8 mouse cellular contexts compared by ENCODE assay signal in the genomic region with DNA sequence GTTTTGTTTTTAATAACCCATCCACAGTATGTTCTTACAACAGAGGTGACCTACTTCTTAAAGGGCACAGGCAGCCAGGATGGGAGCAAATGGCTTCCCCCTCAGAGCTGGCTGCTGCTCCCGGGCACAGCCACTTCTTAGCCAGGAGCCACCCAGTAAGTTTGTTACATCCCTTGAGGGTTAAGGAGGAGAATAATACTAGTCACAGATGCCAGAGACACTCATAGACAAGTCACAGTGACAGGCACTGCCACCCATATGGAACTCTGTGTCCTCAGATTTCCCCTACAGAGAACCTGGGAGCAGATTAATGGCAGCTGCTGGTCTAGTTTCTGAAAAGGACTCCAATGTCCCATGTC. TPM values are rescaled to one million over a fixed set of nuclear protein-coding genes. Genes with fewer than 3 reads are reported as not detected.
DNase-seq lines count a peak whose midpoint lies in the region; ATAC-seq and TF ChIP-seq lines count a peak whose summit lies in the region.

No protein-coding gene starts in this region.

- H3K9me3 ChIP-seq in kidney, embryonic 14.5 days (ENCODE audit: control insufficient read depth, low read length), result no peaks in the 10 kb centered on the region
- H3K9me3 ChIP-seq in hindbrain, embryonic 11.5 days (ENCODE audit: control insufficient read depth, low read length), result no peaks in the 10 kb centered on the region
- no peaks in the 10 kb centered on the region for H3K9me3 ChIP-seq in midbrain, embryonic 12.5 days

- peak overlapping the region; percentile 100 for H3K27ac ChIP-seq in kidney, embryonic 14.5 days (ENCODE audit: low read depth, low read length)
- H3K27ac ChIP-seq in bone marrow macrophage, adult 2 months (ENCODE audit: insufficient read depth, low read depth, low read length), result peak overlapping the region; percentile 100
- peak overlapping the region; percentile 99 for H3K27ac ChIP-seq in hindbrain, embryonic 11.5 days (ENCODE audit: low read depth, low read length)
- peak overlapping the region; percentile 100 for H3K27ac ChIP-seq in midbrain, embryonic 12.5 days (replicated peaks)

- no peaks in the 10 kb centered on the region; the same call in 1 of the 2 replicates for H3K27me3 ChIP-seq in kidney, embryonic 14.5 days (ENCODE audit: control insufficient read depth, insufficient read depth, low read length)
- H3K27me3 ChIP-seq in hindbrain, embryonic 11.5 days (ENCODE audit: control insufficient read depth, insufficient read depth, low read length), result no peaks in the 10 kb centered on the region
- no peaks in the 10 kb centered on the region for H3K27me3 ChIP-seq in midbrain, embryonic 12.5 days

- ATAC-seq in kidney, embryonic 14.5 days (ENCODE audit: low FRiP score, low TSS enrichment), result no peak; the same call in 1 of the 2 replicates
- peak; percentile 6; the same call in 1 of the 2 replicates for ATAC-seq in hindbrain, embryonic 11.5 days (ENCODE audit: low FRiP score)
- peak; percentile 5; the same call in 1 of the 2 replicates for ATAC-seq in midbrain, embryonic 12.5 days (ENCODE audit: low FRiP score, low read depth)

- 0 out of 2 replicates have a peak overlapping the region, but pooled peaks have one; percentile 0 for H3K4me3 ChIP-seq in kidney, embryonic 14.5 days (ENCODE audit: low read length)
- H3K4me3 ChIP-seq in bone marrow macrophage, adult 2 months (ENCODE audit: insufficient read depth, low read length), result peak overlapping the region; percentile 60
- no peak overlapping the region for H3K4me3 ChIP-seq in hindbrain, embryonic 11.5 days (ENCODE audit: low read depth, low read length)
- 0 out of 2 replicates have a peak overlapping the region, but pooled peaks have one; percentile 28 for H3K4me3 ChIP-seq in midbrain, embryonic 12.5 days

- peaks cover 20% of the 10 kb centered on the region; the same call in 1 of the 2 replicates for H3K4me1 ChIP-seq in kidney, embryonic 14.5 days (ENCODE audit: control insufficient read depth, insufficient read depth, low read length)
- H3K4me1 ChIP-seq in bone marrow macrophage, adult 2 months (ENCODE audit: control insufficient read depth, insufficient read depth, low read length), result peaks cover 33% of the 10 kb centered on the region
- H3K4me1 ChIP-seq in hindbrain, embryonic 11.5 days (replicated peaks; ENCODE audit: control insufficient read depth, insufficient read depth, low read length), result peaks cover 18% of the 10 kb centered on the region
- H3K4me1 ChIP-seq in midbrain, embryonic 12.5 days, result peaks cover 36% of the 10 kb centered on the region

- H3K9ac ChIP-seq in kidney, embryonic 14.5 days (ENCODE audit: low read depth, low read length), result peak overlapping the region; percentile 57; the same call in 1 of the 2 replicates
- peak overlapping the region; percentile 60; the same call in 1 of the 2 replicates for H3K9ac ChIP-seq in hindbrain, embryonic 11.5 days (ENCODE audit: low read depth, low read length)
- no peak overlapping the region for H3K9ac ChIP-seq in midbrain, embryonic 12.5 days (replicated peaks)

- no peak for TF ChIP-seq POLR2A in bone marrow macrophage, adult 2 months (IDR thresholded peaks at IDR 0.05; ENCODE audit: borderline replicate concordance, low read depth, low read length)

- H3K4me2 ChIP-seq in kidney, embryonic 14.5 days (replicated peaks; ENCODE audit: low read depth, low read length), result peak overlapping the region; percentile 43
- no peak overlapping the region for H3K4me2 ChIP-seq in hindbrain, embryonic 11.5 days (replicated peaks; ENCODE audit: low read depth, low read length)
- 0 out of 2 replicates have a peak overlapping the region, but pooled peaks have one; percentile 54 for H3K4me2 ChIP-seq in midbrain, embryonic 12.5 days (replicated peaks)

- 10% methylated on average over 1 of the region's 1 CpGs for WGBS in kidney, embryonic 14.5 days
- 50% methylated on average over 1 of the region's 1 CpGs for WGBS in hindbrain, embryonic 11.5 days
- WGBS in midbrain, embryonic 12.5 days, result 32% methylated on average over 1 of the region's 1 CpGs

- no peak for TF ChIP-seq CTCF in bone marrow macrophage, adult 2 months (IDR thresholded peaks at IDR 0.05; ENCODE audit: low read depth, low read length)

- H3K36me3 ChIP-seq in kidney, embryonic 14.5 days (ENCODE audit: control insufficient read depth, insufficient read depth, low read length), result peaks cover 4% of the 10 kb centered on the region; the same call in 1 of the 2 replicates
- no peaks in the 10 kb centered on the region for H3K36me3 ChIP-seq in hindbrain, embryonic 11.5 days (ENCODE audit: control insufficient read depth, insufficient read depth, low read length)
- no peaks in the 10 kb centered on the region for H3K36me3 ChIP-seq in midbrain, embryonic 12.5 days

- no peak for DNase-seq in kidney, adult 18-20 months
- DNase-seq in hindbrain, embryonic 11.5 days (ENCODE audit: low spot score), result no peak
- DNase-seq in adrenal gland, adult 8-10 months, result no peak
- no peak for DNase-seq in layer of hippocampus, postnatal 25 days (ENCODE audit: extremely low spot score in 1 of 2, low spot score in 1 of 2)
- no peak for DNase-seq in adrenal gland, postnatal 25 days

RNA-seq across cellular contexts. Expression of a gene that starts 2.6 kb away (rescaled TPM):
- polyA plus RNA-seq in kidney, embryonic 14.5 days (2014; fragmentation: Nextera tagmentation; extraction: Ambion mirVana), result 715 and 1,051 TPM in 2 replicates
- 808 and 810 TPM in 2 replicates for polyA plus RNA-seq in bone marrow macrophage, adult 2 months (2012; ENCODE audit: insufficient read depth, insufficient read length, missing spikeins)
- polyA plus RNA-seq in hindbrain, embryonic 11.5 days (2014; fragmentation: Nextera tagmentation; extraction: Ambion mirVana), result 1,074 and 1,099 TPM in 2 replicates
- 1,111 and 1,158 TPM in 2 replicates for polyA plus RNA-seq in midbrain, embryonic 12.5 days (2016; fragmentation: Nextera tagmentation; extraction: Ambion mirVana)
- total RNA-seq in adrenal gland, adult 8-10 months (2022), result 1,000 to 10,000 TPM; 1,164 to 1,564 (median 1,502) TPM
- 100 to 1,000 TPM; 775 to 848 TPM for total RNA-seq in layer of hippocampus, postnatal 25 days (2021)
- 1,462 and 1,631 TPM in 2 replicates for total RNA-seq in adrenal gland, postnatal 25 days (2021)

RNA-seq across cellular contexts. Expression of a gene that starts 3.5 kb away (rescaled TPM):
- polyA plus RNA-seq in kidney, embryonic 14.5 days (2014; fragmentation: Nextera tagmentation; extraction: Ambion mirVana), result 0.16 and 0.41 TPM in 2 replicates
- not detected in 2 replicates for polyA plus RNA-seq in bone marrow macrophage, adult 2 months (2012; ENCODE audit: insufficient read depth, insufficient read length, missing spikeins)
- polyA plus RNA-seq in hindbrain, embryonic 11.5 days (2014; fragmentation: Nextera tagmentation; extraction: Ambion mirVana), result 0.59 TPM in 1 of 2 replicates, not detected in the other
- 0.43 and 0.68 TPM in 2 replicates for polyA plus RNA-seq in midbrain, embryonic 12.5 days (2016; fragmentation: Nextera tagmentation; extraction: Ambion mirVana)
- under 1 TPM in 3 of 4 experiments, not detected in 1; 0.41 to 0.48 (median 0.45) TPM for total RNA-seq in adrenal gland, adult 8-10 months (2022)
- under 1 TPM in 1 of 2 experiments, not detected in 1; 0.37 TPM for total RNA-seq in layer of hippocampus, postnatal 25 days (2021)
- not detected in 2 replicates for total RNA-seq in adrenal gland, postnatal 25 days (2021)

RNA-seq across cellular contexts. Expression of a gene that starts 41.3 kb away (rescaled TPM):
- polyA plus RNA-seq in kidney, embryonic 14.5 days (2014; fragmentation: Nextera tagmentation; extraction: Ambion mirVana), result 7.7 and 14.4 TPM in 2 replicates
- 13.1 and 18.4 TPM in 2 replicates for polyA plus RNA-seq in bone marrow macrophage, adult 2 months (2012; ENCODE audit: insufficient read depth, insufficient read length, missing spikeins)
- 10.4 and 12.5 TPM in 2 replicates for polyA plus RNA-seq in hindbrain, embryonic 11.5 days (2014; fragmentation: Nextera tagmentation; extraction: Ambion mirVana)
- polyA plus RNA-seq in midbrain, embryonic 12.5 days (2016; fragmentation: Nextera tagmentation; extraction: Ambion mirVana), result 14.8 and 16.4 TPM in 2 replicates
- total RNA-seq in adrenal gland, adult 8-10 months (2022), result 10 to 100 TPM; 19.1 to 22.1 (median 19.9) TPM
- total RNA-seq in layer of hippocampus, postnatal 25 days (2021), result 10 to 100 TPM; 11.9 to 14.8 TPM
- 17.5 and 25.9 TPM in 2 replicates for total RNA-seq in adrenal gland, postnatal 25 days (2021)

RNA-seq across cellular contexts. Expression of a gene that starts 48.8 kb away (rescaled TPM):
- 29.6 and 39.8 TPM in 2 replicates for polyA plus RNA-seq in kidney, embryonic 14.5 days (2014; fragmentation: Nextera tagmentation; extraction: Ambion mirVana)
- polyA plus RNA-seq in bone marrow macrophage, adult 2 months (2012; ENCODE audit: insufficient read depth, insufficient read length, missing spikeins), result 11.6 and 11.8 TPM in 2 replicates
- polyA plus RNA-seq in hindbrain, embryonic 11.5 days (2014; fragmentation: Nextera tagmentation; extraction: Ambion mirVana), result 30.1 and 30.8 TPM in 2 replicates
- 35.5 and 41.2 TPM in 2 replicates for polyA plus RNA-seq in midbrain, embryonic 12.5 days (2016; fragmentation: Nextera tagmentation; extraction: Ambion mirVana)
- 10 to 100 TPM; 27.8 to 35.6 (median 31.6) TPM for total RNA-seq in adrenal gland, adult 8-10 months (2022)
- 100 to 1,000 TPM; 101 to 109 TPM for total RNA-seq in layer of hippocampus, postnatal 25 days (2021)
- total RNA-seq in adrenal gland, postnatal 25 days (2021), result 18.4 and 37.3 TPM in 2 replicates

RNA-seq across cellular contexts. Expression of a gene that starts 51.7 kb away (rescaled TPM):
- polyA plus RNA-seq in kidney, embryonic 14.5 days (2014; fragmentation: Nextera tagmentation; extraction: Ambion mirVana), result 34.8 and 48.8 TPM in 2 replicates
- 101 and 120 TPM in 2 replicates for polyA plus RNA-seq in bone marrow macrophage, adult 2 months (2012; ENCODE audit: insufficient read depth, insufficient read length, missing spikeins)
- 20.4 and 22.6 TPM in 2 replicates for polyA plus RNA-seq in hindbrain, embryonic 11.5 days (2014; fragmentation: Nextera tagmentation; extraction: Ambion mirVana)
- 27.8 and 30.2 TPM in 2 replicates for polyA plus RNA-seq in midbrain, embryonic 12.5 days (2016; fragmentation: Nextera tagmentation; extraction: Ambion mirVana)
- 1,000 to 10,000 TPM; 1,640 to 3,396 (median 2,408) TPM for total RNA-seq in adrenal gland, adult 8-10 months (2022)
- total RNA-seq in layer of hippocampus, postnatal 25 days (2021), result 10 to 100 TPM; 34.5 to 41.6 TPM
- total RNA-seq in adrenal gland, postnatal 25 days (2021), result 1,988 and 2,596 TPM in 2 replicates
